Mouse (Mus musculus): ENCODE measurements around the gene Ccdc180.
A peak's percentile ranks its signal among the peaks of the same experiment; 100 is the strongest.

Gene Ccdc180

DNA sequence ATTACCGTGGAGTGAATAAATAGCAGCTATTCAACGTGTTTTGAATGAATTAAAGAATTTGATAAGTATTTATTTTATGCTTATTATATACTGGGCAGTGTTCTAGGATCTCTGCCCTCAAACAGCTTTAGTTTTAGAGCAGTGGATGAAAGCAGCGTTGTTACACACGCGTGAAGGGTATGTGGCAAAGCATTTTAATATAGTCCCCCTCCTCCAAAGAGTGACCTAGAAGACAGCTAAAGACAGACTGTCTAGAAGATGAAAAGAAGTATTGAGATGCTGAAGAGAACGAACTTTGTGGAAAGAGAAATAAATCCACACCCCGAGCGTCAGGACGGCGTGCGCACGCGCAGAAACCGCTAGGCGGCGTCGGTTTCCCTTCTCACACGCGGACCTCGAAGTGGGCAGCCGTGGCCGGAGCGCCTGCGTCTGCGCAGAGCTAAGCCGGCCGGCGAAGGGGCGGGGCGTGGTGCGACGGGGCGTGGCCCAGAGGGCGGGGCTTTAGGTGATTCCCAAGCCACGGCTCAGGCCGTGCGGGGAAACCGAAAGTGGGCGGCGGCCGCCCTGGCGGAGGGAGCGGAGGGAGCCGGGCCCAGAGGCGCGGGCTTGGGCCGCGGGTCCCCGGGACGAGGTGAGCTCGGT lies 81.8 kb downstream of the Ccdc180 start:
- DNase-seq (ENCODE audit: low spot score) = peak; percentile 94

DNA sequence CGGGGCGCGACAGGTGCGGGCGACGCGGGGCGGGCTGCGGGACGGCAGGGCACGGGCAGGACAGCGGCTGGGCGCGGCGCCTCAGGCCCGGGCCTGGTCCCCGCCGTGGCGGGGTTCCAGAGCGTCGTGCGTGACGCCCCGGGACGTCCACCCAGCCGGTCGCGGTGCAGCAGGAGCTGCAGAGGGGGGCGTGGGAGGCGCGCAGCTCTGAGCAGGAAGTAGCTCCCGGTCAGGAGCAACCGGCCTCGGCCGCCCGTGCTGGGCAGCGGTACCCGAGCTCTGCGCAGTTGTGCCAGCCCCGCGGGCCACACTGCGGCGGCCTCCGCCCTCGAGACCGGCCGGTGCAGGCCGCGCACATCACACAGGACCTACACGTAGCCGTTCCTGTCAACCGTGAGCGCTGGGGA lies 82.3 kb downstream of the Ccdc180 start:
- peak; percentile 35 for DNase-seq (ENCODE audit: low spot score)

DNA sequence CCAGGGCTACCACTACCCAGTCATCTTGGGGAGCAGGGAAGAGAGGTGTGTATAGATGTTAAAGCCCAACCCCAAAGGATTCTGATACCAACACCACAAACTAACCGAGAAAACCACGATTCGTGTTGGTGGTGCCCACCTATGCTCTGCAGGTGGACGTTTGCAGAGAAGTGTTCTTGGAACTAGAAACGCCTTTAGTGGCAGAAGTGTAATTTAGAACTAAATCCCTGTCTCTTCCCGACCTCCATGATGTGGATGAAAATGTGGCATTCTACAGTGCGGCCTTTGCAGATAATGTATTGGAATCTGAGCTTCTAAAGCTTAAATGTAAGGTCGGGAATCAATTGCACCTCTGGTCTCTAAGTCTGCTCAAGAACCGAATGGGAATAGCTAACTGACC lies 82.8 kb downstream of the Ccdc180 start:
- DNase-seq (ENCODE audit: low spot score) = no peak

DNA sequence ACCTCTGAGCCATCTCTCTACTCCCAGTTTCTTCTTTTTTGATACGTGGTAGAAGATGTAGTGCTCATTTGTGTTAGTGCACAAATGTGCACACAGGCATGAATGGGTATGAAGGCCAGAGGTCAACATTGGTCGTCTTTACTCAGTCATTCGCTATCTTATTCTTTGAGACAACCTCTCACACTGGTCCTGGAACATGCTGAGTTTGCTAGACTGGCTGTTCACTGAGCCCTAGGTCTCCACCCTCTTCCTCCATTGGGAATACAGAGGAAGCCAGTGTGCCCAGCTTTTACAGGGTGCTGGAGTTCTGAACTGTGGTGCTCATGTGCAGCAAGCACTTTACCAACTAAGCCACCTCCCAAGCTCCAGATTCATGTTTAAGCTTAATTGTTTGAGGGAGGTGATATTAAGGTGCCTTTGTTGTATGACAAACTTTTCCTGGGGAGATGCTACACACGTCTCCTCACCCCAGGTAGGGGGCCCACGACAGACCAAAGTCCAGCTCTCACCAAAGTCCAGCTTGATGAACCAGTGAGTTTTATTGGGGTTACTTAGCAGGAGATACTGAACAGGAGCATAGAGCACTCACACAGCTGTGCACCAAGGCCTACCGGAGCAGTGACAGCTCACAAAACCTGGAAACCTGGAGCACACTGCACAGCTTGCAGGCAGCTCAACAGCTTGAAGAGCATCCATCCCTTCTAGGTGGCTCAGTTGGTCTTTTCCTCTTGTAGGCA lies 87.0 kb downstream of the Ccdc180 start:
- DNase-seq (ENCODE audit: low spot score) = no peak

DNA sequence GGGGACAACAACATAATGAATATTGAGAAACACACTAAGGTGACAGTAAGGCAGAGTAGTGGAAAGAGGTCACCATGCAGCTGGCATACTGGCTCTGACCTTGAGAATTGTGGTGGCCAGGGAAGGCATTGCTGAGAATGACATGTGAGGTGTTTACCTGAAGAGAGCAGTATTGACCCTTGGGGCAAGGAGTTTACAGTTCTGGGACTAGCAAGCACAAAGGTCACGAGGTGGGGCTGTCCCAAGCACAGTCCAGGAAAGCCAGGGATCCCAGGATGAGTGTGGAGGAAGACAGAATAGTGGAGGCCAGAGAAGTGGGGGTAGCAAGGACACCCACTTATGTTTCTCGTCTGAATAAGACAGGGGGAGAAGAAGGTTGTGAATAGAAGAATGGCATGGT lies 89.8 kb downstream of the Ccdc180 start:
- no peak for DNase-seq (ENCODE audit: low spot score)

DNA sequence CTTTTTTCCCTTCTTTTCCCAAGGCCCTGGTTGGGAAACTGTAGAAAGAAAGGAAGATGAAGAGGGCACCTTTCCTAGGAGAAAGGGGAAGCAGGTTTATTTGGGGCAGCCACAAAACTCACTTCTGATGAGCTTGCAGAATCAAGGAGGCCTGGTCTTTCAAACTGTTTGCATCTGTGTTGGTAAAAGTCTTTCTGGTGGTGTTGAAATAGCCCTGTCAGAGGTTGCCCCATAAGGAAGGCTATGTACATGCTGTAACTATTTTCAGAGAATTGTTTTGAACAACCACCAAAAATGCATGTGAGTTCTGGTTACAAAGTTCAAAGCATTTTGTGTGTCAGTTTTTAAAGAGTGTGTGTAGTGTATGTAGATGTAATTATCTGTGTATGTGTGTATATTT lies 91.0 kb downstream of the Ccdc180 start:
- DNase-seq (ENCODE audit: low spot score) = no peak

DNA sequence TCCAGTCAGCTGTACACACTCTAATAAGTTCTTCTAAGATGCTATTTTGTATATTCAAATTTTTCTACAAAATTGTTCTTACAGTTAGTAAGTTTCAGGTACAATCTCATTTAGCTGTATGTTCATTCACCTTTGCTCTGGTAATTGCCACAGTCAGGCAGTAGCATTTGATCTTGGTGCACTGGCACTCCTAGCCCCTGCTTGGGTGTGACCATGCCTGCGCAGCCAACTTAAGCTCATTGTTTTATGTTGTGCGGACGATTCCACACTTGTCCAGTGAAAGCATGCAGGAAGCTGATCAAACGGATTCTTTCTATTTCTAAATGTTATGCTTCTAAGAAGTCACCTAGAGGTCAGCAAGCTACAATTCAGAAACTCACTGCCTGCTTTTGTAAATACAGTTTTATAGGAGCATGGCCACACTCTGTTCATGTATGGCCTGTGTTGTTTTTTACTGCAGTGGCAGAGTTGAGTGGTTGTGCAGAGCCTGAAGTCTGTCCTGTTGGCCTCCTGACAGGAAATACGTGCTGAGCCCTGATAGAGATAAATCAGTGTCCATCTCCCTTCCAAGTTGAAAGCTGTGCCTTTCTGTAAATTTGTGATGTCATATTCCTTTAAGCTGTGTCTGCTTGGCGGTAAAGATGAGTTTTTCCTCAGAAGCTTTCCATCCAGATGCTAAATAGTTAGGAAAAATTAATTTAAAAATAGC lies 100.5 kb downstream of the Ccdc180 start:
- DNase-seq (ENCODE audit: low spot score) = no peak

DNA sequence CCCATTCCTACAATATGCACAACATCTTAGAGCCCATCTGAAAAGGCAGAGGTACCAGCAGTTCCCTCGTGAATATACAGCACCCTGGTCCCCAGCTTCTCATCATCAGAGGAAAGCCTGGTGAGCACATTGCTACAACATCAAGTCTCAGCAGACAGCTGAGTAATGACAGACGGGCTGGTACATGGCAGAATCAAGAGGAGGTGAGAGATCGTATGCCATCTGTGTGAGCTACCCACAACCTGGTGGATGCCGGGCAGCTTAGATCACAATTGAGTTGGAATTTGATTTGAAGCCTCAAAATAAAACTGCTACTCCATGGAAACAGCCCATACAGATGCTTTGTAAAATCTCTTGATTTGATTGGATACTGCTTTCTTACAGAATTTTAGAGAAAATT lies 108.4 kb downstream of the Ccdc180 start:
- DNase-seq (ENCODE audit: low spot score) = no peak

Data from embryo, embryonic 10 days (tissue).